Mouse (Mus musculus) heart, embryonic 15.5 days (tissue): ENCODE measurements around the gene Cenpx. TPM values are rescaled to one million over a fixed set of nuclear protein-coding genes. Genes with fewer than 3 reads are reported as not detected.
"Not testable (repeated sequence)": the region's sequence is repeated elsewhere in the genome, so short reads cannot be mapped to it uniquely, and the experiment has no call there.

Source experiments
- ATAC-seq: fragments of 200-750 bp; cut with Nextera tagmentation; replicated peaks from 2 replicates; pipeline ENCODE4 v1.8.0; 2017; ENCODE audit warnings: low read depth, moderate TSS enrichment; ENCODE audit not compliant: insufficient number of reproducible peaks, insufficient read depth, low FRiP score
- H3K27ac ChIP-seq: fragments of 300-500 bp; sonication (generic); 2 replicates; pipeline ENCODE4 v1.5.1; 2015; ENCODE audit warnings: mild to moderate bottlenecking, inconsistent platforms
- H3K27me3 ChIP-seq: fragments of 300-500 bp; sonication (generic); 2 replicates; pipeline ENCODE4 v1.6.1; 2015; ENCODE audit warnings: inconsistent platforms
- H3K36me3 ChIP-seq: fragments of 300-500 bp; sonication (generic); 2 replicates; pipeline ENCODE4 v1.6.1; 2015; ENCODE audit warnings: mild to moderate bottlenecking, inconsistent platforms
- H3K4me1 ChIP-seq: fragments of 300-500 bp; sonication (generic); replicated peaks from 2 replicates; pipeline ENCODE4 v1.6.1; 2015; ENCODE audit warnings: inconsistent platforms
- H3K4me2 ChIP-seq: fragments of 300-500 bp; sonication (generic); 2 replicates; pipeline ENCODE4 v1.6.1; 2015; ENCODE audit warnings: inconsistent platforms, mild to moderate bottlenecking, moderate library complexity
- H3K4me3 ChIP-seq: fragments of 300-500 bp; sonication (generic); 2 replicates; pipeline ENCODE4 v1.5.1; 2015; ENCODE audit warnings: mild to moderate bottlenecking, inconsistent platforms
- H3K9ac ChIP-seq: fragments of 300-500 bp; sonication (generic); 2 replicates; pipeline ENCODE4 v1.6.1; 2015; ENCODE audit warnings: mild to moderate bottlenecking, inconsistent platforms
- H3K9me3 ChIP-seq: fragments of 300-500 bp; sonication (generic); replicated peaks from 2 replicates; pipeline ENCODE4 v1.6.1; 2016; ENCODE audit warnings: inconsistent platforms
- WGBS: fragments of 180-500 bp; shearing (Covaris S2); methylation state at CpG from one replicate; pipeline ENCODE4 v1.1.7; 2015; ENCODE audit warnings: mixed read lengths; 5-methylcytosine and 5-hydroxymethylcytosine counted together
- polyA plus RNA-seq: library from polyadenylated mRNA; unstranded; fragments of >200 nt; fragmentation: Nextera tagmentation; extraction: Ambion mirVana; gene quantifications from 2 replicates; pipeline ENCODE4 v1.2.1, GENCODE M21; 2015

Gene Cenpx
- 105 and 111 TPM in 2 replicates for polyA plus RNA-seq

DNA sequence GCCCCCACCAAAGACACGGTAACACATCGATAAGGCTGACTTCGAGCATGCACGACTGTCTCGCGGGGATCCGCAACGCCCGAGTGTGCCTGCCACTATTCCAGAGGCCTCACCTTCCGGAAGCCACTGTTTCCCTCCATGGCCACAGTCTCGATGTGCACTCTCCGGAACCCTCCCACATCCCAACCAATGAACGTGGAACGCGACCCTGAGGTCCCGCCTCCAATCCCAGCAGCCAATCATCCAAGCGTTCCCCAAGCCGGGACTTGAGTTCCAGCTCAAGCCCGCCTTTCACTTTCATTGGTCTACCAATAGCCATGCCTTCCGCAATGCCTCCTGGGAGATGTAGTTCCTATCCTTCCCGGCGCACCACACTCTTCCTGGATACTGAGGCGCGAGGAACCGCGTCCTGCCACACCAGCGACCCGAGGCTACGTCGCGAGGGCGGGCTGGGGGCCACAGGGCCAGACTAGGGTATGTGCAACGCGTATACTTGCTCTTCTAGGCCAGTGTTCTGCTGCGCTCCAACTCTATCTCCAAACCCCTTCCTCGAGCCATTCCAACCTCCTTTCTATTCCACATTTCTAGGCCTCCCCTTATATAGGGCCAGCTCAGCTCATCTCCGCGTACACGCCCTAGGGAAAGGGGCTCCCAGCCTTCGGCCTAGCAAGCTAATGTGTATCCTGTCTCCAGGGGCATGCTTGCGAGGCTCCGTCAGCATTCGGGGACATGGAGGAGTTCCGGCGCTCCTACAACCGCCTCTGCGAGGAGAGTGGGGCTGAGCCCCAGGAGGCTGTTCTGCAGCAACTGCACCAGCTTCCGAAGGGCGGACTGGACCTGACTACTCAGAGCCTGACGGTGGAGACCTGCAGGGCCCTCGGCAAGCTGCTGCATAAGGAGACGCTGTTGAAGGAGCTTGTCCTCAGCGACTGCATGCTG lies at the start of gene Cenpx, which contains the start of gene Lrrc45:
Gene Cenpx (minus strand): TSS at position 159 of the 939 bp plus-strand sequence.
Gene Lrrc45 (plus strand): TSS at position 346 of the 939 bp plus-strand sequence.
- H3K36me3 ChIP-seq: peaks cover 11% of the 10 kb centered on the region; the same call in 1 of the 2 replicates

DNA sequence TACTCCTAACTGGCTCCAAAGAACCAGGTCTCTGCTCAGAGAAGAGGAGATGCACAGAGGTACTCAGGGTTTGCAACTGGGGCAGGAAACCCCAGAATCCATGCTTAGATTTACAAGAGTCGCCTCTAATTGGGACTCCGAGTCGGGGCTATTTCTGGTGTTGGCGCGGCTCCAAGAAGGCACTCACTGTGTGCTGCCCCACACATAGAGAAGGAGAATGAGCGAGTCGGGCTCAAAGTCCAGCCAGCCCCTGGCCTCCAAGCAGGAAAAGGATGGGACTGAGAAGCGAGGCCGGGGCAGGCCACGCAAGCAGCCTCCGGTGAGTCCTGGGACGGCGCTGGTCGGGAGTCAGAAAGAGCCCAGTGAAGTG lies 49.1 kb upstream of the Cenpx start, which contains the start of gene Hmga1b:
Gene Hmga1b (plus strand): TSS at position 123 of the 370 bp plus-strand sequence.
- Histone ChIP-seq H3K4me3 (peak within 1 kb of the TSS; percentile 22), H3K9me3 (0 out of 2 replicates have a peak, but pooled peaks cover 10% of the 10 kb centered on the region), H3K4me1 (peaks cover 11% of the 10 kb centered on the region), H3K9ac (peak within 1 kb of the TSS; percentile 28; the same call in 1 of the 2 replicates), H3K27me3 (peaks cover 17% of the 10 kb centered on the region), H3K4me2 (peak within 1 kb of the TSS; percentile 53)
- not testable (repeated sequence) for H3K36me3 ChIP-seq, H3K27ac ChIP-seq
- whole genome bisulfite sequencing: 16% methylated on average over 14 of the region's 14 CpGs
- ATAC-seq: 0 out of 2 replicates have a peak, but pooled peaks have one; percentile 12

More for the DNA sequence above, at the start of gene Cenpx, which contains the start of gene Lrrc45:
- Histone ChIP-seq H3K27ac (peak within 1 kb of the TSS; percentile 85), H3K9ac (peak within 1 kb of the TSS; percentile 72), H3K4me2 (peak within 1 kb of the TSS; percentile 98), H3K27me3 (no peaks in the 10 kb centered on the region), H3K4me1 (peaks cover 22% of the 10 kb centered on the region), H3K9me3 (no peaks in the 10 kb centered on the region), H3K4me3 (peak within 1 kb of the TSS; percentile 72)
- WGBS: 3% methylated on average over 53 of the region's 53 CpGs
- peak; percentile 96 for ATAC-seq

DNA sequence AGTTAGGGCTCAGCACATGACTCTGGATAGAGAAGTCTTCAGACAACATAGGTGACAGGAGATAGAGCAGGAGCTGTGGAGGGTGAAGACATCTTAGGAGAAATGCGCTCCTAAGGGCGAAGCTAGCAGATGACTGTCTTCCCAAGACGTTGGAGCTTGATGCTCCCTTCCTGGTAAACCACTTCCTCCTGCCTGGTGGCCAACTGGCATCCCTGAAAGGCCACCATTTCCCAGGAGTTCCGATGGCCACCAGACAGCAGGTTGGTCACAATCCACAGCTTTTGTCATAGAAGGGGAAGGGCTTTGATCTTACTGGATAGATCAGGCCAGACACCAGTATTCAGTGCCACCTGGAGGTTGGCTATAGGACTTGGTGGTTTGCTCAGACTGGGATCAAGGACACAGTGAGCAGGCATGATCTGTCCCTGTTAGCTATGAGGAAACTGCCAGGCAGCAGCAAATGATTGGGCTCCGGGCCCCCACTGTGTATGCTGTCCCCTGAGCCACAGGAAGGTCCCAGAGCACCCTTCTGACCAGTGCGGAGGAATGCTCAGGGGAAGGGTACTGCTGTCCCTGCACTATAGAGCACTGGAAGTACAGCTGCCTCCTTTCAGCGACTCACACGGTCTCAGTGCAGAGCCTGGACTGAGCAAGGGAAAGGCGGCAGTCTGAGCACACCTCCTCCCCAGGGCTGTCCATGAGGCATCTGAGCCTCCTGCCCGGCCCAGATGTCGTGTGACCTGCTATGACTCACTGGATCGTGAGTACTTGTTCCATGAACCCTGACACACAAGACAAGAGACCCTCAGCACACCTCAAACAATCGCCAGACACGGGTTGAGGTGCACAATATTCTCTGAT lies 48.5 kb upstream of the Cenpx start:
- no peak overlapping the region for H3K27ac ChIP-seq
- H3K4me1 ChIP-seq: peaks cover 11% of the 10 kb centered on the region
- H3K9ac ChIP-seq: peak overlapping the region; percentile 28; the same call in 1 of the 2 replicates
- ATAC-seq: 0 out of 2 replicates have a peak, but pooled peaks have one; percentile 36
- no peaks in the 10 kb centered on the region for H3K36me3 ChIP-seq
- peak overlapping the region; percentile 22; the same call in 1 of the 2 replicates for H3K4me3 ChIP-seq
- 53% methylated on average over 14 of the region's 14 CpGs for WGBS
- H3K9me3 ChIP-seq: 0 out of 2 replicates have a peak, but pooled peaks cover 10% of the 10 kb centered on the region
- peaks cover 17% of the 10 kb centered on the region for H3K27me3 ChIP-seq
- H3K4me2 ChIP-seq: peak overlapping the region; percentile 53

DNA sequence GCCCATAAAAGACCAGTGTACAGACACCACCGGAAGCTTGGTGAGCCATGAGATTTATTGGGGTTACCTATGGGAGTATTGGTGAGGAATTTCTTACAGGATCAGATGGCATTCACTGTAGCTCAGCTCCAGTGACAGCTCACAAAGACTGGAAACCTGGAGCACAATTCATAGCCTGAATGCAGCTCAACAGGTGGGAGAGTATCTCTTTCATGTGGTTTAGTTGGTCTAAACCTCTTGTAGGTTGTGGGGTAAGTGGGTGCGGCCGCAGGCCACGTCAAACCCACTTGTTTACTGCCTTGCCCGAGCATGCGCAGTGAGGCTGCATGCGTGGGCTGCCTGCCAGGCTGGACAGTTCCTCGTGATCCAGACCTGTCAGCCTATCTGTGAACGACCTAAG lies 46.7 kb upstream of the Cenpx start:
- Histone ChIP-seq H3K27ac (no peak overlapping the region), H3K4me2 (no peak overlapping the region), H3K4me3 (no peak overlapping the region), H3K4me1 (peaks cover 11% of the 10 kb centered on the region), H3K9ac (no peak overlapping the region), H3K36me3 (no peaks in the 10 kb centered on the region), H3K27me3 (peaks cover 12% of the 10 kb centered on the region; the same call in 1 of the 2 replicates), H3K9me3 (0 out of 2 replicates have a peak, but pooled peaks cover 10% of the 10 kb centered on the region)
- no peak for ATAC-seq
- whole genome bisulfite sequencing: 71% methylated on average over 9 of the region's 9 CpGs

DNA sequence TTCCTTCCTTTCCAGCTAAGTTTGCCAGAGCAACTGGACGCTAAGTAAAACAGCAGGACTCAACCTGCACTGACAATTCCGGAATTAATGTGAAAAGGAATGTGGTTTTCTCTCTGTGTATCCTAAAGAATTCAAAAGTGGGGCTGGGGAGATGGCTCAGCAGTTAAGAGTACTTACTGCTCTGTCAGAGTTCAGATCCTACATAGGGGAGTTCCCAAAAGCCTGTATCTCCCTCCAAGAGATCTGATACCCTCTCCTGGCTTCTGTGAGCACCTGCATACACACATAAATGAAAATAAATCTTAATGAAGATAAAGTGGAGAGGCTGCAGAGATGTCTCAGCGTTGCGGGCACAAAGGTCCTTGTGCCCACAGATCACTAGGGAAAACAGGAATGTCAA lies 38.1 kb upstream of the Cenpx start:
- 65% methylated on average over 4 of the region's 4 CpGs for WGBS
- Histone ChIP-seq H3K4me3 (no peak overlapping the region), H3K9ac (no peak overlapping the region), H3K36me3 (no peaks in the 10 kb centered on the region), H3K4me2 (no peak overlapping the region), H3K4me1 (no peaks in the 10 kb centered on the region), H3K27ac (no peak overlapping the region), H3K27me3 (0 out of 2 replicates have a peak, but pooled peaks cover 3% of the 10 kb centered on the region), H3K9me3 (no peaks in the 10 kb centered on the region)
- no peak for ATAC-seq

DNA sequence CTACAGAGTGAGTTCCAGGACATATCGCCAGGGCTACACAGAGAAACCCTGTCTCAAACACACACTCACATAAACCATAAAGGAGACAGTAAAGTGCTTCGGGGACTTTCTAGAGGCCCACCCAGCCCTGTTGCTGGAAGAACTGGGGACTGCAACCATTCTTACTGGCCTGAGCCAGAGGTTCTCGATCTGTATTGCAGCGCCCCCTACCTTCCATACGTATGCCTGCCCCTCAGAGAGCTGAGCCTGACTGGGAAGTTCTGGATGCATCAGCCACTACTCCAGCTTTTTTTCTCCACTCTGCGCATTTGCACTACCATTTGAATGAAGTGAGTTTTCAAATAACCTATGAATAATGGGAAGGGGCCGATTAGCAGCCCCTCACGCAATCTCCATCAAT lies 35.9 kb upstream of the Cenpx start:
- no peak overlapping the region for H3K9ac ChIP-seq
- H3K4me2 ChIP-seq: no peak overlapping the region
- no peak overlapping the region for H3K27ac ChIP-seq
- no peak for ATAC-seq
- H3K27me3 ChIP-seq: 0 out of 2 replicates have a peak, but pooled peaks cover 3% of the 10 kb centered on the region
- H3K9me3 ChIP-seq: no peaks in the 10 kb centered on the region
- no peak overlapping the region for H3K4me3 ChIP-seq
- H3K36me3 ChIP-seq: no peaks in the 10 kb centered on the region
- no peaks in the 10 kb centered on the region for H3K4me1 ChIP-seq
- WGBS: 58% methylated on average over 8 of the region's 8 CpGs

DNA sequence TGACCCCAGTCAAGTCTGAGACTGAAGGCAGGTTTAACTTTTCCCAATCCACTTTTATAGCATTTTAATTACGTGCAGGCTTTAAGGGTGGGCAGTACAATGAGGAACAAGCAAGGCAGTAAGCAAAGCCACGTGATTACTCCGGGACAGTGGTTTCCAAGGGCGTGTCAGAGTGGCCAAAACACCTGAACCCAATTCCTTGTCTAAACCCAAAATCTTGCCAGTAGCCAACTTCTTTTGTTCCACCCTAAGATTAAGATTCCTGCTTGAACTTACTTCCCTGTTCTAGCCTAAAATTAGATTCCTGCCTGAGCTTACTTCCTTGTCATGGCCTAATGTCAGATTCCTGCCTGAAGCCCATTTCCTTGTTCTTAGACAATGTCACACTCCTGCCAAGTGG lies 34.4 kb upstream of the Cenpx start:
- ATAC-seq: no peak
- no peaks in the 10 kb centered on the region for H3K9me3 ChIP-seq
- H3K4me2 ChIP-seq: no peak overlapping the region
- no peaks in the 10 kb centered on the region for H3K36me3 ChIP-seq
- 0 out of 2 replicates have a peak, but pooled peaks cover 3% of the 10 kb centered on the region for H3K27me3 ChIP-seq
- H3K4me1 ChIP-seq: no peaks in the 10 kb centered on the region
- H3K27ac ChIP-seq: no peak overlapping the region
- no peak overlapping the region for H3K9ac ChIP-seq
- 68% methylated on average over 4 of the region's 4 CpGs for WGBS
- no peak overlapping the region for H3K4me3 ChIP-seq

DNA sequence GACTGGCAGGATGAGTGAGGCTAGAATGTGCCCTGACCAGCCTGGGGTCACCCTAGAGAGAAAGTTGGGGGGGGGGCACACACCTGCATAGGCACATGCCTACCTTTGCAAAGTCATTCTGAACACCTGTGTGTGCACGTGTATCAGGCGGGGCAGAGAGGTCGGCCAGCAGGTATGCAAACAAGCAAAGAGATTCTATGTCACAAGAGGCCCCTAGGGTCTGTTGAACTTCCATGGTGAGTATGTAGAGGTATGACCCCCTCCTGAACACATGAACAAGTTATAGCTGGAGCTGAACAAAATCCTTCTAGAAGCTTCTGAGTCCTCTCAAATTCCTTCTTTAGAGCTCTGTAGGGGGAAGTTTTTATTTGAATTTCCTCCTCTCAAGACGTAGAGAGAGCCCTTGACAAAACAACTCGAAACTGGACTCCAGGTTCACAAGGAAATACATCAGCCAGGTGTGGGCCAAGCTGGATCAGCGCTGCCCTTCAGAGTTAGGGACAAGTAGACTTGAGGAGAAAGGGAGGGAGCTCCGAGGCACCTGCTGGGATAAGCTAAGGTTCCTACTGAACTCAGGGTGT lies 30.7 kb upstream of the Cenpx start:
- 69% methylated on average over 7 of the region's 7 CpGs for WGBS
- Histone ChIP-seq H3K4me2 (no peak overlapping the region), H3K27ac (peak overlapping the region; percentile 24; the same call in 1 of the 2 replicates), H3K4me3 (no peak overlapping the region), H3K27me3 (0 out of 2 replicates have a peak, but pooled peaks cover 2% of the 10 kb centered on the region), H3K36me3 (no peaks in the 10 kb centered on the region), H3K9me3 (no peaks in the 10 kb centered on the region), H3K9ac (no peak overlapping the region), H3K4me1 (no peaks in the 10 kb centered on the region)
- ATAC-seq: 0 out of 2 replicates have a peak, but pooled peaks have one; percentile 4

DNA sequence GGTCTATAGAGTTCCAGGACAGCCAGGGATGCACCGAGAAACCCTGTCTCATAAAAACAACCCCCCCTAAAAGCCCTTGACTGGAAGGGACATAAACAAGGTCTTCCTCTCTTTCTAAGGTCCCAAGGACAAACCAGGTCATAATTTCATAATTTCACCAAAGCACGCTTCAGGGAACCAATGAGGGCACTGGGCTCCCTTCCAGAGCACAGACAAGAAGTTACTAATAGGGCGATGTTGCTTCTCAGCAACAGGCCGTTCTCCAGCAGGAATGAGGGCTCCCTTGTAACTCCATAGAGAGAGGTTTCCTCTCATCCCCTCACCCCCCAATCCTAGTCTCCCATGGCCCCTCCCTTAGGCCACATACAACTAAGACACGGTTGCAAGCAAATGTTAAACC lies 27.4 kb upstream of the Cenpx start:
- no peak for ATAC-seq
- no peak overlapping the region for H3K9ac ChIP-seq
- no peaks in the 10 kb centered on the region for H3K4me1 ChIP-seq
- WGBS: 83% methylated on average over 5 of the region's 5 CpGs
- H3K4me3 ChIP-seq: no peak overlapping the region
- 0 out of 2 replicates have a peak, but pooled peaks cover 2% of the 10 kb centered on the region for H3K27me3 ChIP-seq
- H3K4me2 ChIP-seq: no peak overlapping the region
- H3K36me3 ChIP-seq: no peaks in the 10 kb centered on the region
- H3K27ac ChIP-seq: no peak overlapping the region
- no peaks in the 10 kb centered on the region for H3K9me3 ChIP-seq

DNA sequence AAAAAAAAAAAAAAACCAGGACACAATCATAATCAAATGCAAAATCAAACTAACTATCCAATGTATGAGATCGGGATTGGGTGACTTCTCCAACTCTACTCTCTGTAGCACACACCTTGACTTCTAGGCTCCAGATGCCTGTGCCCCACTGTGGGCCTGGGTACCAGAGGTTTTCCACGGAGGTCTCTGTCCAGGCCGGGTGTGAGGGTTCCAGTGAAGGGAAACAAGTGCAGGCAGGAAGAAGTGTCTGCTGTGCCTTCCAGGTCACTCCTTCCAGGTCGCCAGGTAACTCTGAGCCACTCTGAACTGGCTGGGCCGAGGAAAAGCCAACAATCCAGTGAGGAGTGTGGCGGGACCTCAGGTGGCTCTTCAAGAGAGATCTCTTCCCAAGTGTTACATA lies 22.9 kb upstream of the Cenpx start:
- Histone ChIP-seq H3K4me2 (no peak overlapping the region), H3K27ac (no peak overlapping the region), H3K9ac (no peak overlapping the region), H3K4me1 (peaks cover 6% of the 10 kb centered on the region), H3K36me3 (no peaks in the 10 kb centered on the region), H3K27me3 (0 out of 2 replicates have a peak, but pooled peaks cover 2% of the 10 kb centered on the region), H3K4me3 (no peak overlapping the region), H3K9me3 (no peaks in the 10 kb centered on the region)
- 58% methylated on average over 6 of the region's 6 CpGs for WGBS
- ATAC-seq: no peak
